Mouse (Mus musculus) cerebellum, adult 8-10 months (tissue): ENCODE measurements around the gene Rab3gap1.

Experiments
- DNase-seq: peaks from one replicate; pipeline ENCODE4 v3.0.0; 2022

Rab3gap1 gene

DNA sequence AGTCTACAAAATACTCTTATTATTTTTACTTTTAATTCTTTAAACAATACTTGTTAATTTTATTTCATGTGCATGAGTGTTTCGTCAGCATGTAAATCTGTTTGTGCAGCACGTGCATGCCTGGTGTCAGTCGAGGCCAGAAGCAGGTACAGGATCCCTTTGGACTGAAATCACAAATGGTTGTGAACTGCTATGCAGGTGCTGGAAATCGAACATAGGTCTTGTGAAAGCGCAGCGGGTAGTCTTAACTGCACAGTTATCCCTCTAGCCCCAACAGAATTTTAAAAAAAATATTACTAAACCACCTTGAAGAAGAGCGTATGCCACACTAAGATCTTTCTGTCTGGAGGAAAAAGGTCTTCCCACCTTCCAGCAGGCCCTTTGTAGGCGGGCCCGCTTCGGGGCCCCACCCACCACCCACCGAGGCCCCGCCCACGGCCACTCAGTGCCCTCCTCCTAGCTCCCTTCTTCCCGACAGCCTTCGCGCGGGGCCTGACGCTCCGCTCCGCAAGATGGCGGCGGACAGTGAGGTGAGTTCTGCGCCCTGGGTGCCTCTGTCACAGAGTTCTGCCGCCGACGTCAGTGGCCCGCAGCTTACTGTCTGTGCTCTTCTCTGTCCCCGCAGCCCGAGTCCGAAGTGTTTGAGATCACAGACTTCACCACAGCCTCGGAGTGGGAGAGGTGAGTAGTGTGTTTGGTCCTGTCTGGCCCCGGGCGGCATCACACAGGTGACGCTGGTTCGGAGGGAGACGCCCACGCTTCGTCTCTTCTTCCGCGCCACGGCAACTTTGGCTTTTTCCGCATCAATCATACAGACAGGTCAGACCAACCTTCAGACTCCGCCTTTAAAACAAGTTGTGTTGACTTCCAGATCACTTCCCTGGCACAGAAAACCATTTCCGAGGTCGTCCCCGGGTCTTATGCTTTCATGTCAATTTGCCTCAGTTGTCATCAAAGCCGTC is at the start of gene Rab3gap1:
Rab3gap1 (plus strand) TSS at position 474 of the 962 bp plus-strand sequence.
- DNase-seq: peak; percentile 88

DNA sequence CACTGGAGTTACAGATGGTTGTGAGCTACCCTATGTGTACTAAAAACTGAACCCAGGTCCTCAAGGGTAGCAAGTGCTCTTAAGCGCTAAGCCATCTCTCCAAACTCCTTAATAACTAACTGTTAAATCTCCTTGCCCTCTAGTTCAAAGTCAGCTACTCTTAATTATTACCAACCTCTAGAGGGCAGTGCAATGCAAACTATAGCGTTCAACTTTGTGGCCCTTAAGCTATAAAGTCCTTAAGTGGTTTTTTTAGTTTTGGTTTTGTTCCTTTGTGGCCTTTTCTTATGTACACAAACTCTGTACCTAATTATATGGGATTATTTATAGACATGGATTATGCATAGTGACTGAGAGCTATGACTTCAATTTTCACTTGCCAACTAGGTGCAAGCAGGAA is 41.2 kb upstream of the Rab3gap1 start:
- DNase-seq: peak; percentile 25

DNA sequence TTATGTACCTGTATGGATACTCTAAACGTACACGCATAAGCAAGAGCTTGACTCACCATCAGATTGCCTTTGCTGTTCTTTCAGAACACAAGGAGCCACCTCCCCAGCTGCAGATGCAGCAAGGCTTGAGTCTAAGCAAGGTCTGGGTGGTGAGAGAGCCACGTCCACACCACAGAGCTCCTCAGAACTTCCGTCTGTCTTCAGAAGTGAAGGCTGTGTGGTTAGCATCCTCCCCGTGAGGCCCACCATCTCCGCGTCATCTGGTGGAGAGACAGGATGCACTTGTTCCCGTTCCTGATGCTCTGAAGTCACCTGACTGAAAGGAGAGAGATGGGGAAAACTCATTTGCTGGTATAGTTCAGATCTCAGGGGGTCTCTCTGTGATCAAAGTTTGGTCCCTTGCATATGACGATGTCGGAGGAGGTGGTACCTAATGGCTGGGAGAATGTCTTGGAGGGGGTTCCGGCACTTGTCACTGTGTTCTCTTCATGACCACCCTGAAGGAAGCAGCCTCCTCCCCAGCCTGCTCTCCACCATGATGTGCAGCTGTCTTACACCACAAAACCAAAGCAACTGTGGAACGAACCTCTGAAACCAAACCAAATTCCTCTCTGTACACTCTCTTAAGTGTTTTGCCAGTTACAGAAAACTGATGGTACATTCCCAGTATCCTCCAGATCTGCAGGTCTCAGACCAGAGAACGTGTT is 38.2 kb upstream of the Rab3gap1 start:
- DNase-seq: no peak

DNA sequence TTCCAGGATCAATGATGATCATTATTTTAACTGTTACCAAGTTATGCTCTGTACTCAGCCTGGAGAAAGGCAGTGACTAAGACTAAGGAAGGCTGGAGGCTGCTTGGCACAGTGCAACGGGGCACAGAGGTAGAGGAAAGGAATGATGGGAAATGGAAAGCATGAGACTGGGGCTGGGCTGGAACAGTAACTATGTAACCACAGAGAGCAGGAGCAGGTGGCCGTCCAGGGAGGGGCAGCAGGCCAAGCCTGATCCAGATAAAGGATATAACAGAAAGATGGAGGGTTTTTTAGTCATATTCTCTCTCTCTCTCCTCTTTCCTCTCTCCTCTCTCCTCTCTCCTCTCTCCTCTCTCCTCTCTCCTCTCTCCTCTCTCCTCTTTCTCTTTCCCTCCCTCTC is 34.9 kb upstream of the Rab3gap1 start:
- DNase-seq: no peak

GRCm38 (mm10) chr1:127834202-127834601 is 34.4 kb upstream of the Rab3gap1 start:
- no peak for DNase-seq

- DNase-seq: no peak
Measured at GRCm38 (mm10) chr1:127836619-127837018, 32.0 kb upstream of the Rab3gap1 start.

- DNase-seq: no peak
Measured at GRCm38 (mm10) chr1:127838602-127839001, 30.0 kb upstream of the Rab3gap1 start.

- DNase-seq: no peak
Measured at GRCm38 (mm10) chr1:127845472-127845871, 23.1 kb upstream of the Rab3gap1 start.

DNA sequence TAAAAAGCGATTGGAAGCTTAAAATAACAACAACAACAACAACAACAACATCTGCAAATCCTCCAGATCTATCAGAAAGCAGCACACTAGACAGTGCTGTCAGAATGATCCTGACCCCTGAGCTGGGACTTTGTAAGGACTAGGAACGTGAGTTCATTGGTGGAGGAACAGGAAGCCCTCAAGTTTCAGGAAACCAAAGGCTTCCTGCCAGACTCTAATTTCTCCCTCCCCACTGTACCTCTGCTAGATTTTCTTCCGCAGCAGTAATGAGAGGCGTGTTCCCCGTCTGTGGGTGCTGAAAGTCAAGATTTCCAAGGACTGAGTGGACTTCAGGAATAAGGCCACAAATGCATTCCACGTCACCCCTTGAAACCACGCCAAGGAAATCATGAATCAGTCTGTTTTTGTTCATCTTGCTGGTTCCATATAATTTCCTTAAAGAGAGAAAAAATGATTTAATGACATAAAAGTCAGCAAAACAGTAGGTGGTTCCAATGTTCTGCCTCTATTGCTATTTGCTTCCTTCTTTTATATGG is 18.4 kb upstream of the Rab3gap1 start:
- no peak for DNase-seq

GRCm38 (mm10) chr1:127854486-127855222 is 13.9 kb upstream of the Rab3gap1 start, which contains the start of gene Map3k19:
TSS of gene Map3k19 (minus strand) at chr1:127855031.
- DNase-seq: no peak

GRCm38 (mm10) chr1:127858945-127859648 is 9.5 kb upstream of the Rab3gap1 start:
- no peak for DNase-seq

- no peak for DNase-seq
Measured at GRCm38 (mm10) chr1:127859799-127860400, 8.7 kb upstream of the Rab3gap1 start.

DNA sequence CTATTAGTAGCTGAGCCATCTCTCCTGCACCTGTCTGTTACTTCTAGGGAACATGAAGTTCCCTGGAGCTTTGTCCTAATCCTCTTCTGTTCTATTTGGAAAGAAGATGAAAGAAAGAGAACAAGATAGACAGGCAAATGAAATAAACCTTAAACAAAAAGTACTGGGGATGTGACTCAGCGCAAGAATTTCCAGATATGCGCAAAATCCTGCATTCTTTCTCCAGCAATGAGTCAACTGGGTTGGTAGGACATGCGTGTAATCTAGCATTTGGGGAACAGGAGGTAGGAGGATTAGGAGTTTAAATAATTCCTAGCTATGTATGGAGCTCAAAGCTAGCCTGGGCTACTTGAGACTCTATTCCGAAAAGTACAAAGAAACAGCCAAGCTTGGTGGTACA is 8.1 kb upstream of the Rab3gap1 start:
- no peak for DNase-seq

- DNase-seq: no peak
Measured at GRCm38 (mm10) chr1:127861900-127862299, 6.7 kb upstream of the Rab3gap1 start.

GRCm38 (mm10) chr1:127863806-127864205 is 4.8 kb upstream of the Rab3gap1 start:
- no peak for DNase-seq

GRCm38 (mm10) chr1:127869276-127869675 is 703 bp downstream of the Rab3gap1 start:
- no peak for DNase-seq

DNA sequence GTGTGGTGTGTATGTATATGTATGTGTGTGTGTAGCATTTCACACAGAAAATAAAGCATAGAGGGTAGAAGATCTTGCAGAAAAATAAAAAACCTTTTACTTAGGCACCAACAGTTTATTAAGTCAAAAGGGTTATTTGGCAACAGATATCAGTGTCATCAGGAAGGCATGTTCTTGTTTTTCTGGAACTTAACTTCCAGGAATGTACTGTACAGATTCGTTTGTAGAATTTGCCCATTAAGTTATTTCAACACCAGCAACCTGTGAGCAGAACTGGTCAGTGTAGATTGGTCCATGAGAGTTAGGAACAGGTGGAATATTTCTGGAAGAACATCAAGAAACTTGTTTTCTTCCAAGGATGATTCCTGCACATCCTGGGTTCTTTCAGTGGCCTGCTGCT is 30.8 kb downstream of the Rab3gap1 start:
- DNase-seq: no peak

GRCm38 (mm10) chr1:127904774-127905385 is 36.3 kb downstream of the Rab3gap1 start:
- no peak for DNase-seq

- DNase-seq: no peak
Measured at GRCm38 (mm10) chr1:127913116-127913515, 44.5 kb downstream of the Rab3gap1 start.

- no peak for DNase-seq
Measured at GRCm38 (mm10) chr1:127915316-127915715, 46.7 kb downstream of the Rab3gap1 start.

GRCm38 (mm10) chr1:127915802-127916201 is 47.2 kb downstream of the Rab3gap1 start:
- DNase-seq: no peak
